Mouse (Mus musculus): ENCODE data around the gene Cds1. TPM values are rescaled to one million over a fixed set of nuclear protein-coding genes. Genes with fewer than 3 reads are reported as not detected.

Gene Cds1
- total and polyA plus RNA-seq, 3 experiments = 3.2 to 20.9 (median 17.3) TPM

DNA sequence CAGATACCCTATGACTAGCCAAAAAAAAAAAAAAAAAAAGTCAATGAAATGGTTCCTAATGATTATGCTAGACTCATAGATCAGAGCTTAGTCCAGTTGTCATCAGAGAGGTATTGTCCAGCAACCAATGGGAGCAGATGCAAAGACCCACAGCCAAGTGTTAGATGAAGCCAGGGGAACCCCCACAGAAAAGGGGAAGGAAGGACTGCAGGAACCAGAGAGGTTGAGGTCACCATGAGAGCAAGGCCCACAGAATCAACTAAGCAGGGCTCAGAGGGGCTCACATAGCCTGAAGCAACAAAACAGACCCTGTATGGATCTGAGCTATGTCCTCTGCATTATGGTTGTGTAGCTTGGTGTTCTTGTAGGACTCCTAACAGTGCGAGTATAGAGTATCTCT is 11.2 kb upstream of the Cds1 start:
- H3K4me1 ChIP-seq (ENCODE audit: control insufficient read depth, insufficient read depth, low read length) = no peaks in the 10 kb centered on the region
- intact Hi-C loops (cut with DNase I) = no loop called here
- DNase-seq = no peak
- no peak for TF ChIP-seq CTCF (IDR thresholded peaks at IDR 0.05)
- TF ChIP-seq POLR2A (IDR thresholded peaks at IDR 0.05; ENCODE audit: insufficient read depth, low read depth, low read length) = no peak
- no peak for TF ChIP-seq EP300 (IDR thresholded peaks at IDR 0.05; ENCODE audit: insufficient read depth, low read depth, low read length)
- H3K36me3 ChIP-seq (ENCODE audit: control insufficient read depth, insufficient read depth, low read length) = no peaks in the 10 kb centered on the region
- no peak overlapping the region for H3K4me3 ChIP-seq
- WGBS = 73% methylated on average over 1 of the region's 1 CpGs
- no peak overlapping the region for H3K27ac ChIP-seq
- no peaks in the 10 kb centered on the region for H3K79me2 ChIP-seq (replicated peaks; ENCODE audit: control insufficient read depth, insufficient read depth, low read length)
- H3K27me3 ChIP-seq (ENCODE audit: control insufficient read depth, insufficient read depth, low read length) = no peaks in the 10 kb centered on the region
- H3K9ac ChIP-seq (ENCODE audit: low read depth, low read length) = no peak overlapping the region

DNA sequence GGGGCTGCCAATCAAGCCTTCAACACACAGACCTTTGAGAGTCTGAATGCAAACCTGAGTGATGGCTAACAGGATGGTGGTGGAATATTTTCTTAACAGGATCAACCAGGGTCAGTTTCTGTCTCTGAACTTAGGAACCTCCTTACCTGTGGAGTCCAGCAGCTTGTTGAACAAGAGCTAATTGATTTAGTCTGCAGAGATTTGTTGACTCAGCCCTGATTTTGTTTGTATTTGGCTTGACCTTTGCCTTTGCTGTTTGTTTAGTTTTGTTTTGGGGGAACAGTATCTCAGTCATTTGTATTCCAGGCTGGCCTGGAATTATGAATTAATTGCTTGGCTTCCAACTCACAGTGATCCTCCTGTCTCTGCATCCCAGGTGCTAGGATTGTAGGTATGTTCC is 7.3 kb upstream of the Cds1 start:
- Histone ChIP-seq H3K36me3 (ENCODE audit: control insufficient read depth, insufficient read depth, low read length) (no peaks in the 10 kb centered on the region), H3K79me2 (replicated peaks; ENCODE audit: control insufficient read depth, insufficient read depth, low read length) (no peaks in the 10 kb centered on the region), H3K4me3 (no peak overlapping the region), H3K27me3 (ENCODE audit: control insufficient read depth, insufficient read depth, low read length) (no peaks in the 10 kb centered on the region), H3K27ac (no peak overlapping the region), H3K9ac (ENCODE audit: low read depth, low read length) (no peak overlapping the region), H3K4me1 (ENCODE audit: control insufficient read depth, insufficient read depth, low read length) (no peaks in the 10 kb centered on the region)
- intact Hi-C loops (cut with DNase I) = no loop called here
- no peak for DNase-seq
- TF ChIP-seq POLR2A (IDR thresholded peaks at IDR 0.05; ENCODE audit: insufficient read depth, low read depth, low read length) = no peak
- no peak for TF ChIP-seq EP300 (IDR thresholded peaks at IDR 0.05; ENCODE audit: insufficient read depth, low read depth, low read length)
- no peak for TF ChIP-seq CTCF (IDR thresholded peaks at IDR 0.05)

DNA sequence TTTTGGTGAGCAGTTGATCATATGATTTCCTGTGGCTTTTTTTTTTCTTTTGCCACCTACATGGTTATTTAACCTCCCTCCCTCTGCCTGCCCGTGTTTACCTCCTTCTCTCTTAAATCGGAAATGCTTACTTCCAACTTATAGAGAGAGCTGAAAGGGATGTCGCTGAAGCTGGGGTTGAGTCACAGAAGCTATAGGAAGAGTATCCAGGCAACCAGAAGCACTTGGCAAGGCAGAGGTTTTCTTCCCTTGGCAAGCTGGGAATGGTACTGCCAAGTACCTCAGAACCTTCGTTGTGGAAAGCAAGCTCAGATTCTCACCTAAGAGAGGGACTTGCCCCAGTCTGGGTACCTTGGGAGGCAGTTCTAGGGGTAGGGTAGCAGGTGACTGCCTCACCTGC is 3.2 kb upstream of the Cds1 start:
- intact Hi-C loops (cut with DNase I) = no loop called here
- no peak overlapping the region for H3K4me3 ChIP-seq

DNA sequence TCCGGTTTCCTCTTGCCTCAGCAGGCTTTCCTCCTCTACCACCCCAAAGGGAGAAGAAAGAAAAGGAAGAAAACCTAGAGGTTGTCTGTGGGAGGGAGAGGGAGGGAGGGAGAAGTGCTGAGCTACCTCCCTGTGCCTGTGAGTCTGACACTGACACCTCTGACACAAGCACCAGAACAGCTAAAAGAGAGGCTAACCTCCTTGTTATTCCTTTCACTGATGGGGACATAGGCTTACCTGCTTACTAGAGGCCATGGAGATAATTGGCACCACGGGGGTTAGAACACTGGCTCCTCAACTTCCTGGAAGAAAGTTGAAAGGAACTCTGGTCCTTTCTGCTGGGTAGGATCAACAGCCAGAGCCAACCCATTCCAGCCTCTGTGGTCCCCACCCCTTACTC is 1.4 kb upstream of the Cds1 start:
- H3K27me3 ChIP-seq (ENCODE audit: control insufficient read depth, insufficient read depth, low read length) = no peaks in the 10 kb centered on the region
- peaks cover 2% of the 10 kb centered on the region; the same call in 1 of the 2 replicates for H3K4me1 ChIP-seq (ENCODE audit: control insufficient read depth, insufficient read depth, low read length)
- no peaks in the 10 kb centered on the region for H3K36me3 ChIP-seq (ENCODE audit: control insufficient read depth, insufficient read depth, low read length)
- no peak for DNase-seq
- H3K27ac ChIP-seq = no peak overlapping the region
- intact Hi-C loops (cut with DNase I) = no loop called here
- TF ChIP-seq POLR2A (IDR thresholded peaks at IDR 0.05; ENCODE audit: insufficient read depth, low read depth, low read length) = no peak
- no peak for TF ChIP-seq EP300 (IDR thresholded peaks at IDR 0.05; ENCODE audit: insufficient read depth, low read depth, low read length)
- TF ChIP-seq CTCF (IDR thresholded peaks at IDR 0.05) = no peak
- WGBS = 26% methylated on average over 2 of the region's 2 CpGs
- H3K9ac ChIP-seq (ENCODE audit: low read depth, low read length) = no peak overlapping the region
- no peak overlapping the region for H3K4me3 ChIP-seq
- H3K79me2 ChIP-seq (replicated peaks; ENCODE audit: control insufficient read depth, insufficient read depth, low read length) = no peaks in the 10 kb centered on the region

More for the DNA sequence above, 3.2 kb upstream of the Cds1 start:
- H3K27ac ChIP-seq = no peak overlapping the region
- H3K79me2 ChIP-seq (replicated peaks; ENCODE audit: control insufficient read depth, insufficient read depth, low read length) = no peaks in the 10 kb centered on the region
- no peak overlapping the region for H3K9ac ChIP-seq (ENCODE audit: low read depth, low read length)
- H3K36me3 ChIP-seq (ENCODE audit: control insufficient read depth, insufficient read depth, low read length) = no peaks in the 10 kb centered on the region
- no peaks in the 10 kb centered on the region for H3K27me3 ChIP-seq (ENCODE audit: control insufficient read depth, insufficient read depth, low read length)
- TF ChIP-seq POLR2A (IDR thresholded peaks at IDR 0.05; ENCODE audit: insufficient read depth, low read depth, low read length) (no peak), EP300 (IDR thresholded peaks at IDR 0.05; ENCODE audit: insufficient read depth, low read depth, low read length) (no peak), CTCF (IDR thresholded peaks at IDR 0.05) (no peak)
- no peak for DNase-seq
- no peaks in the 10 kb centered on the region for H3K4me1 ChIP-seq (ENCODE audit: control insufficient read depth, insufficient read depth, low read length)
- 55% methylated on average over 4 of the region's 4 CpGs for WGBS

DNA sequence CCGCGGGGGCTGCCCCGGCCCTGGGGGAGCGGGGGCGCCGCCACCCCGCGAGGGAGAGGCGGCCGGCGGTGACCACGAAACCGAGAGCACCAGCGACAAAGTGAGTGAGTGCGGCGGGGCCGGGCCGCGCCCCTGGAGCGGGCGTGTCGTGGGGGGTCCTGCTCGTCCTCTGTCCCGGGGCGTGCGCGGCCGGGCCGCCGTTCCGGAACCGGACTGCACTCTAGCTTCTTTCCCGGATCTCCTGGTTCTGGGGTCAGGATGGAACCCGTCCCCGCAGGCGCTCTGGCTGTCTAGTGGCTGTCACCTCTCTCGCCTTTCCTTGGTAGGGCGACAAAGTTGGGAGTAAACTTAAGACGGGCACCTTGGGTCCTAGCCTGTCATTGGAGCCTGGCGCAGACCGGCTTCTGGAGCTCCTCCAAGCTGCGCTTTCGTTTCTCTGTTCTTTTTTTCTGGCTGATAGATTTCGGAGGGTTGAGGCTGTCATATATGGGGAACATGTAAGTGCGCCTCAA is 516 bp downstream of the Cds1 start:
- WGBS = 2% methylated on average over 44 of the region's 45 CpGs
- Histone ChIP-seq H3K27ac (peak overlapping the region; percentile 67), H3K4me3 (peak overlapping the region; percentile 74), H3K4me1 (ENCODE audit: control insufficient read depth, insufficient read depth, low read length) (peaks cover 2% of the 10 kb centered on the region; the same call in 1 of the 2 replicates), H3K27me3 (ENCODE audit: control insufficient read depth, insufficient read depth, low read length) (no peaks in the 10 kb centered on the region), H3K79me2 (replicated peaks; ENCODE audit: control insufficient read depth, insufficient read depth, low read length) (no peaks in the 10 kb centered on the region), H3K9ac (ENCODE audit: low read depth, low read length) (peak overlapping the region; percentile 65), H3K36me3 (ENCODE audit: control insufficient read depth, insufficient read depth, low read length) (no peaks in the 10 kb centered on the region)
- peak; percentile 49 to 58 for DNase-seq
- no peak for TF ChIP-seq EP300 (IDR thresholded peaks at IDR 0.05; ENCODE audit: insufficient read depth, low read depth, low read length)
- no peak for TF ChIP-seq CTCF (IDR thresholded peaks at IDR 0.05)
- TF ChIP-seq POLR2A (IDR thresholded peaks at IDR 0.05; ENCODE audit: insufficient read depth, low read depth, low read length) = no peak
- intact Hi-C loops (cut with DNase I) = loop anchor here (5.0 kb wide), 1 partner anchor 307 kb away; no protein-coding TSS in a partner anchor

DNA sequence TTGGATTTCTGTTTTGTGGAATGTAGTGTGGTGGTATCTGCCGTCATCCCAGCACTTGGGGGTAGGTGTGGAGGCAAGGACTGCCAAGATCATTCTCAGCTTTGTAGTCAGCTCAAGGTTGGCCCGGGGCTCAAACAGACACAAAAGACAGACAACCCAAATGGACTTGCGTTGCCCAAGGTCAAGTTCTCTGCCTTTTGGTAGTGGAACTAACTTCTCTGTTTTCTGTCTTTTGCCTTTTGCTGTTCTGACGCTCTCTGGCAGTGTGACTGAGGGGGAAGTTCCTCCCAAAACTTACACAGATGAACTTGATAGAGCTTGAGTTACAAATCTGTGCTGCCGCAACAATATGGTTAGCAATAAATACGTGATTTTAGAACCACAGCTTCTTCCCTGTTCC is 1.3 kb downstream of the Cds1 start:
- intact Hi-C loops (cut with DNase I) = loop anchor here (5.0 kb wide), 1 partner anchor 306 kb away; no protein-coding TSS in a partner anchor
- Histone ChIP-seq H3K27ac (peak overlapping the region; percentile 47), H3K4me1 (ENCODE audit: control insufficient read depth, insufficient read depth, low read length) (peaks cover 2% of the 10 kb centered on the region; the same call in 1 of the 2 replicates), H3K9ac (ENCODE audit: low read depth, low read length) (no peak overlapping the region), H3K4me3 (peak overlapping the region; percentile 74), H3K27me3 (ENCODE audit: control insufficient read depth, insufficient read depth, low read length) (no peaks in the 10 kb centered on the region), H3K36me3 (ENCODE audit: control insufficient read depth, insufficient read depth, low read length) (no peaks in the 10 kb centered on the region), H3K79me2 (replicated peaks; ENCODE audit: control insufficient read depth, insufficient read depth, low read length) (no peaks in the 10 kb centered on the region)
- TF ChIP-seq EP300 (IDR thresholded peaks at IDR 0.05; ENCODE audit: insufficient read depth, low read depth, low read length) = no peak
- TF ChIP-seq CTCF (IDR thresholded peaks at IDR 0.05) = no peak
- no peak for TF ChIP-seq POLR2A (IDR thresholded peaks at IDR 0.05; ENCODE audit: insufficient read depth, low read depth, low read length)
- WGBS = 37% methylated on average over 6 of the region's 6 CpGs
- DNase-seq = peak; percentile 14 to 26

Data from heart, adult 2 months (tissue).